Mouse (Mus musculus) v-Abl transformed pro-B cells (cell line): ENCODE results near the gene Vamp4.

Source experiments
- in situ Hi-C, 2 experiments: fragments of 400-800 bp; cut with MboI; formaldehyde crosslinking; loops; one replicate each; pipeline ENCODE4 v1.15.1; 2025; ENCODE audit not compliant: unreplicated experiment in 2 of 2

Vamp4 gene

DNA sequence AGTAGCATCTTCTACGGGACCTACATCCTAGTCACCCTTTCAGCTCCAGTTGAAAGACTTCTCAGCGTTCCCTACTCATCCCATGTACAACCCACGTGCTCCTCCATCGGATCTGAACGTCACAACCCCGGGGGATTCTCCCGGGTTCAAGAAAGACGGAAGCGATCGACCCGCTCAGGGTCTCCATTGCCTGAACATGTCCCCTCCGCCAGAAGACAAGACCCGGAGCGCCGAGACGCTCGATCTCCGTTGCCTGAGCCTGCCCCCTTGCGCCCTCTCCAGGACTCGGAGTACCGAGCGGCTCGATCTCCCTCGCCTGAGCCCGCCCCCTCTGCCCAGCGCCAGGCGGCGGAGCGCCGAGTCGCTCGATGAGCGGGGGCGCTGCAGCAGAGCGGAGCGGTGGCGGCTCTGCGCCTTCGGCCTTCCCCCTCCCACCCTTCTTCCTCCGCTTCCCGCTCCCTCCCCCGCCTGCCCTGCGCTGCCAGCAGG, at the start of gene Vamp4:
TSS of gene Vamp4 (plus strand) at position 256 of the 489 bp plus-strand sequence.
- in situ Hi-C loops: loop anchor here in 1 of 2 experiments (25.0 kb wide), 1 partner anchor 1367 kb away; the partner anchor contains the start of gene Scyl3

DNA sequence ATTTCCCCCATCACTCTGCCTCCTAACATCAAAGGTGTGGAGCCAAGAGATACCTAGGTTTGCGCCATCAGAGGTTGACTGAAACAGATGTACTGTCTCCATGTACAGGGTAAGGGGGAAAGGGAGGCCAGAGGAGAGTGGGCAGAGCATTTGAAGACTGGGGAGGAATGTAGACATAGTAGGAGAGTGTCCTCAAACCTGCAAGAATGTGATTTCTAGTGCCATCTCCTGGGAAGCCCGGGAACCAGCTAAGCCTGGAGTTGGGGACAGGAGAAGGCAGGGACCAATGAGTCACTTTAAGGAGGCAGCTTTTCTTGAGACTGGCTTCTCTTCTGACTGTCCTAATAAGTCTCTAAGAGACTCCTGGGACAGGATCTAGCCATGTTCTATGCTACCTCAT, 40.7 kb upstream of the Vamp4 start:
- in situ Hi-C loops: loop anchor here in 1 of 2 experiments (25.0 kb wide), 2 partner anchors 542 to 792 kb away; partner anchors contain the start of gene 4930558K02Rik

DNA sequence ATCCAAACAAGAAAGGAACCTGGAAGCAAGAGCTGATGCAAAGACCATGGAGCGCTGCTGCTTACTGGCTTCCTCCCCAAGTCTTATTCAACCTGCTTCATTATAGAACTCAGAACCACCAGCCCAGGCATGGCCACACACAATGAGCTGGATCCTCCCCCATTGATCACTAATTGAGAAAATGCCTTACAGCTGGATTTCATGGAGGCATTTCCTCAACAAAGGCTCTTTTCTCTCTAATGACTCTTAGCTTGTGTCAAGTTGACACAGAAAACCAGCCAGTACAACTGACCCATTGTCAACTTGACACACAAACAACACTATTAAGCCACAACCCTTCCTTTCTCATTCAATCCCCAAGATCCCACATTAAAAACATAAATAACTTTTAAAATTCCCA, 39.6 kb upstream of the Vamp4 start:
- in situ Hi-C loops: loop anchor here in 1 of 2 experiments (25.0 kb wide), 2 partner anchors 543 to 793 kb away; partner anchors contain the start of gene 4930558K02Rik

DNA sequence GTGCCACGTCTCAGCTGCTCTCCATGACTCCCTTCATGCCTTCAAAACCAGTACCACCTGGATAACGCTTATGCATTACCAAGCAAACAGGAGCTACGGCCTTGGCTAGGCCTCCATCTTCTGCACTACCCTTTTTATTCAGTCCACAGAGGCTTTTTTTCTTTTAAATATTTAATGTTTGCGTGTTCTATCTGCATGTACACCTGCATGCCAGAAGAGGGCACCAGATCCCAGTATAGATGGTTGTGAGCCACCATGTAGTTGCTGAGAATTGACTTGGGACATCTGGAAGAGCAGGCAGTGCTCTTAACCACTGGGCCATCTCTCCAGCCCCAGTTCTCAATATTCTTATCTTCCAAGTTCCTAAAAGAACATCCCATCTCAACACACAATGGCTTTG, 38.7 kb upstream of the Vamp4 start:
- in situ Hi-C loops: loop anchor here in 1 of 2 experiments (25.0 kb wide), 2 partner anchors 544 to 794 kb away; partner anchors contain the start of gene 4930558K02Rik

DNA sequence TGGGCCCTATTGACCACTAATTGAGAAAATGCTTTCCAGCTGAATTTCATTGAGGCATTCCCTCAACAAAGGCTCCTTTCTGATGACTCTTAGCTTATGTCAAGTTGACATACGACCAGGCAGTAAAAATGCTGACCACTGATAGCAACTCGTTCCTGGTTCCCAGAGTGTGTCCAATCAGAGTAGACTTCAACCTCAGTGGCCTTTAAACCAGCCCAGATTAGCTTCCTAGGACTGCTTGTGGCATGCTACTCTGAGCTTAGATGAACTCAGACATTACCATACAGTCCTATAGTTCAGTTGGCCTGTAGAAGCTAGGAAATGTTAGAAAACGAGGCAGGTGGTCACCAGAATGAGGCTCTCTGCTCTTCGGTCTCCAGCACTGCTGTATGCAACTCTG, 38.0 kb upstream of the Vamp4 start:
- in situ Hi-C loops: loop anchor here in 1 of 2 experiments (25.0 kb wide), 2 partner anchors 545 to 795 kb away; partner anchors contain the start of gene 4930558K02Rik

DNA sequence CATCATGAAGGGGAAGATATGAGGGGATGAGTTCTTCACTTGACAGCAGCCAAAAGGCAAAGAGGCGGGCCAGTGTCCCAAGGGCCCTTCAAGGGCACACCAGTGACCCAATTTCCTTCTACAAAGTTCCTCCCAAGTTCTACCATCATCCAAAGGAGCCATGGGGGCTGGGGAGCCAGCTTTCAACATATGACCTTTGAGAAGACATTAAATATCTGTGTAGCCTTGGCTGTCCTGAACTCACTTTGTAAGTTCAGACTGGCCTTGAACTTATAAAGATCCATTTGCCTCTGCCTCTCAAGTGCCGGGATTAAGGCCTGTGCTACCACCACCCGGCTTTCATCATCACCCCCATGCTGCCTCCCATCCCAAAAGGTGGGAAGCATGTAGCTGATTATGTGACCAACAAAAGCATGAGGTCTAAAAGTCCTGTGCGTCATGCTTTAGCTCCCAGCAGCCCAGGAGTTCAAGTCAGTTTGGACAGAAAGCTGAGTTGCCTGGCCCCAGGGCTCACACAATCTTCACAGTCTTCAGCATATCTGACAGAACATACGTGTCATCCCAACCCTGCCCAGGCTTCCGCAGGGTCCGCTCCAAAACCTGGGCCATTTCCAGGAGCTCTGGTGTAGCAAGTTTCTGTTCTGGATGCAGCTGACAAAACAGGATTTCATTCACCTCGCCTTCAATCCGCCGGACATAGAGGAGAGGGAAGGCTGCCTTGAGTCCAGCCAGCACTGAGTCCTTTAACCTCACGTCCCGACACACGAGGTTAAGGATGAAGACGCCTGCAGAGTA, 36.4 kb upstream of the Vamp4 start:
- in situ Hi-C loops: loop anchor here in 1 of 2 experiments (25.0 kb wide), 2 partner anchors 547 to 797 kb away; partner anchors contain the start of gene 4930558K02Rik

DNA sequence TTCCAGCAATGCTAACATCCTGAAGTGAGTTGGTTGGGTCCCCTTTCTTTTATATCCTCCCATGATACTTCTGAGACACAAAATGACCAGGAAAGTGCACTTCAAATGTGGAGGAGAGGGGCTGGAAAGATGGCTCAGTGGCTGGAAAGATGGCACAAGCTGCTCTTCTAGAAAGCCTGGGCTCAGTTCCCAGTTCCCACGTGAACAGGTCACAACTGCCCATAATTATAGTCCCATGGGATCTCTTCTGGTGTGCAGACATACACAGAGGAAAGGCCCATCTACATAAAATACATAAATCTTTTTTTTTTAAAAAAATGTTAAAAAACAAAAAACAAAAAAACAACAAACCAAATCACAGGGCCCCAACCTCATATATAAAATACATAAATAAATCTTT, 27.1 kb upstream of the Vamp4 start:
- in situ Hi-C loops: loop anchor here (10.0 to 25.0 kb wide), 4 partner anchors 556 to 1382 kb away; partner anchors contain the start of genes 4930558K02Rik (in 1 of the 2), Gorab (in 1 of the 2) and Scyl3 (in 1 of the 2)

DNA sequence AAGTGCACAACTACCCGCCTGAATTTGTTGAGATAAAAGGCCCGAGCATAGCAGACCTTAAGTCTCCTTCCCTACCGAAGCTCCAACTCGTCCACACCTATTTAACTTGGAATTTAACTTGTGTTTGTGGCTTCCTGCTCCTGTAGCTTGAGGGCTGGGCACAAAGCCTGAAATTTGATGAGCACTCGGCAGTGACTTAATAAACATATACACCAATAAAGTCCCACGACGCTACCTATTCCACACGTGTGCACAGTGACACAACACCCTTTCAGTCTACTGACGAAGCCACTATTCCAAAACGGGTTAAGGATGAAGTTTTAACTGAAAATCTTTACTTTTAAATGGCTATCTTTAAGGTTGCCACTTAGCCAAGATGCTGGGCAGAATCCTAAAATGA, 22.7 kb upstream of the Vamp4 start:
- in situ Hi-C loops: loop anchor here (10.0 to 25.0 kb wide), 4 partner anchors 560 to 1377 kb away; partner anchors contain the start of genes 4930558K02Rik (in 1 of the 2), Gorab (in 1 of the 2) and Scyl3 (in 1 of the 2)

DNA sequence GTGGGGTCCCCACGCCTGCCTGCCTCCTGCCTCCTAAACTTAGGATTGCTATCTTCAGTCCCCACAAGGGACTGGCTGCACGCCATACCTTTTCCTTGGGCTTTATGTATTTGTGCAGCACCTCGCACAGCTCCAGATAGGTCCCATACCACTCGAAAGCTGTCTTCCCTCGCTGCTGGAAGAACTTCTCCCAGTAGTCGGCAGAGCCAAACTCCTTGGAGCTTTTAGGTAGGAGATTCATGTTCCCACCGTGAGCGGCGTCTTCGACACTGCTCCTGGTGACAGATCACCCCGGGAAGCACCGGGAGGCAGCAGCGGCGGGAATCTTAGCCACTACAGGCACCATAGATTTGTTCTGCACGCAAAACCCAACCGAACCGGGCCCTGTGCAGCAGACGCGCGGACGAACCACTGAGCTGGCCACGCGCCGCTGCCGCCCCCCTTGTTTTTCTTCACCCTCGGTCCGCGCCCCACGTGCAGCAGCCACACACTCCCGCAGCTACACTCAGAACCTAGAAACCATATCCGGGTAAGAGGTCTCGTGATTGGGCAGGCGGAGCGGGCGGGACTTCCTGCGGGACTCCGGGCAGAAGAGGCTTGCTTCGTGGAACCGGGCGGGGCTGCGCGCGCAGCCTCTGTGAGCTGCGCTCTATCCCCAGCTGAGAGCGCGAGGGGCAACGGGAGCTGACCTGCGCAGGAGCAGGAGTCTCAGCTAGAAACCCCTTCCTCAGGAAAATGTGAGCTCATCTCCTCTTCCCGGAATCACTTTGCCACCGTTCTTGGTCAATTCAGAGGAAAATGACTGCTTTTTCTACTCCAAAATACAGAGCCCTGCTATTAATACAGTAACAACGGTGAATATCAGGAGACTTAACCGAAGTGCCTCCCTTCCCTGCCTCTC, 22.0 kb upstream of the Vamp4 start, which contains the start of gene Mettl13:
TSS of gene Mettl13 (minus strand) at position 536 of the 901 bp plus-strand sequence.
- in situ Hi-C loops: loop anchor here (10.0 to 25.0 kb wide), 4 partner anchors 561 to 1377 kb away; partner anchors contain the start of genes 4930558K02Rik (in 1 of the 2), Gorab (in 1 of the 2) and Scyl3 (in 1 of the 2)

DNA sequence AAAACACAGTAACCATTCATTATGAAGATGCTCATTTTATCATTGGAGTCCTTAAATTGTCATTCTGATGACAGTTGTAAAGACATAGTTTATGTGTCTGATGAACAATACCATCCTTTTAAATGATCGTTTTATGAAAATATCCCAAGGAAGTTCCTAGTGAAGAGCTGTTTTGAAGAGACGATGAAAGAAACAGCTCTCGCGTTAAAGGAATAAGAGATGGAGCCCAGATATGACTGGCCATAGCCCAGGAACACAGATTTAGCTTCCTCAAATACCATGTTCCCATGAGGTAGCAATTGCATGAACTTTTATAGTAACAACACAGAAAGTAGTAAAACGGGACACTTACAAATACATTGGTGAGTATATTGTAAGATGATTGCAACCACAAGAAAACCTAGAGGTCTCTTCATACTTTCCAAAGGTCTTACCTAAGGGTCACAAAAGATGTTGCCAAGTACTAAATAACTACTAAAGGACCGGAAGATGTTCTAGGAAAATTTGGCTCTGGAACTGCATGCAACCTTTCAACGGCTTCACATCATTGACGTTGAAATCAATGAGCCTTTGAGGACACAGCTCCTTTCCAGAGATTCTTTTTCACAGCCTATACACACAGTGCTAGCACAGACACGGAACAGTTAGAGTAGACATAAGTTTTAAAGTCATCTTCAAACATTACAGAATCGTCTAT, 21.2 kb upstream of the Vamp4 start:
- in situ Hi-C loops: loop anchor here (10.0 to 25.0 kb wide), 4 partner anchors 562 to 1376 kb away; partner anchors contain the start of genes 4930558K02Rik (in 1 of the 2), Gorab (in 1 of the 2) and Scyl3 (in 1 of the 2)

DNA sequence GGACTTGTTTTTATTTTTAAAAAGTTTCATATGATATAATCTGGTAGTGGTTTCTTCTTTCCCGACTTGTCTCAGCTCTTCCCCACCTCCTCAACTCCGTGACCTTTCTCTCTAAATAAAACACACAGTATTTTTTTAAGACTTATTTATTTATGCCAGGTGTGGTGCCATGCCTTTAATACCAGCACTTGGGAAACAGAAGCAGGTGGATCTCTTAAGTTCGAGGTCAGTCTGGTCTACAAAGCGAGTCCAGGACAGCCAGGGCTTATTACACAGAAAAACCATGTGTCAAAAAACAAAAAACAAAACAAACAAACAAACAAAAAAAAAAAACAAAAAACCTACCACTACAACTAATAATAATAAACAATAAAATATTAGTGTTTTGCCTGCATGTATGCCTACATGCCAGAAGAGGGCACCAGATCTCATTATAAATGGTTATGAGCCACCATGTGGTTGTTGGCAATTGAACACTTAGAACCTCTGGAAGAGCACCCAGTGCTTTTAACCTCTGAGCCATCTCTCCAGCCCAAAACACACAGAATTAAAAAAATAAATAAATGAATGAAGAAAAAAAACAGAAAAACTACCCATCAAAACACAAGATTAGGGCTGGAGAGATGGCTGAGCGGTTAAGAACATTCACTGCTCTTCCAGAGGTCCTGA, 20.6 kb upstream of the Vamp4 start:
- in situ Hi-C loops: loop anchor here (5.0 to 25.0 kb wide), 6 partner anchors 113 to 1388 kb away; partner anchors contain the start of genes Scyl3 (in 2 of the 2), 4930558K02Rik (in 1 of the 2) and Gorab (in 1 of the 2)

DNA sequence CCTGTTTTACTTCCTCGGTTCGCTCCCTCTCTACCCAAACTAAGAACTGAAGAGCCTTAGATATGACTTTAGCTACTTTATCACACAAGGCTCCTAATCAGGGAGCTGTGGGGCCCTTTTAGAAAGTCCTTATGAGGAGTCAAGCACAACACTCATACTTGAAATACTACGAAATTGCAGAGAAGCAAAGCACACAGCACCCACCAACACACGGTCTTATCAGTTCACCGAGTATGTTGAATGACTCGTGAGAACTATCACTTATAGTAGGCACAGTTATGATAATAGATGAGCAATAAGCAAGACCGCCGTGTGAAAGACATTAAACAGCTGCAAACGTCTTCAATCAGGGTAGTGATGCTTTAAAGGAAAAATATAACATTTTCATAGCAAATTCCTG, 17.4 kb upstream of the Vamp4 start:
- in situ Hi-C loops: loop anchor here (5.0 to 25.0 kb wide), 2 partner anchors 109 to 1384 kb away; partner anchors contain the start of gene Scyl3 (in 1 of the 2)

DNA sequence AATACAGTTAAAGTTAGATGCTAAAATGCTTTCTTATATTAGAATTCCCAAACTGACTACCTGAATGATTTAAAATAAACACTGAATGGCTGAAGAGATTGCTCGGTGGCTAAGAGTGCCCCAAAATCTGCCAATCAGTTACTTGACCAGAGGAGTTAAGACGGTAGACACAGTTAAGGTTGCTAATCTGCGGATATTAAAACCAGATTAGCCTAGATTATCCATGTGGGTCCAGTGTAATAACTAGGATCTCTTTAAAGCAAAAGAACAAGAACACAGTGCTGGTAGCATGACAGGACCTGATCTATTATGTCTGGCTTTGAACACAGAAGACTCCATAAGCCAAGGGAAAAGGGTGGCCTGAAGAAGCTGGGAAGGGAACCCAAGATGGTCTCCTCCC, 16.1 kb upstream of the Vamp4 start:
- in situ Hi-C loops: loop anchor here (5.0 to 25.0 kb wide), 2 partner anchors 108 to 1383 kb away; partner anchors contain the start of gene Scyl3 (in 1 of the 2)

DNA sequence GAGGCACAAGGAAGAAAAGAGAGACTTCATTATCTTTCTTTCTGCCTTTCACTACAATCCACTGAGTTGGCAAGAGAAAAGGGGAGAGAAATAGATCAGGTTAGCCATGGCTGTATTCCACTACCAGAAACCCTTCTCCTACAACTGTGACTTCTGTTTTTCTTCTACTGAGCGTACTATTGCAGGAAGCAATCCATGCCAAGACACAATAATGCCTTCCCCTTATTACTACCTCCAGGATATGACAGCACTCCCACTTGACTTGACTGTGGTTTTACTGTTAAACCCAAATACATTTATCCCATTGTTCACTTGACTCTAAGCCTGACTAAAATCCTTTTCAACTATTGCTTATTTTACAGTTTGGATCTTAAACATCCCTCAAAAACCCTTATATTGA, 7.1 kb upstream of the Vamp4 start:
- in situ Hi-C loops: loop anchor here in 1 of 2 experiments (10.0 to 25.0 kb wide), 2 partner anchors 588 to 1374 kb away; partner anchors contain the start of genes 4930558K02Rik and Scyl3

DNA sequence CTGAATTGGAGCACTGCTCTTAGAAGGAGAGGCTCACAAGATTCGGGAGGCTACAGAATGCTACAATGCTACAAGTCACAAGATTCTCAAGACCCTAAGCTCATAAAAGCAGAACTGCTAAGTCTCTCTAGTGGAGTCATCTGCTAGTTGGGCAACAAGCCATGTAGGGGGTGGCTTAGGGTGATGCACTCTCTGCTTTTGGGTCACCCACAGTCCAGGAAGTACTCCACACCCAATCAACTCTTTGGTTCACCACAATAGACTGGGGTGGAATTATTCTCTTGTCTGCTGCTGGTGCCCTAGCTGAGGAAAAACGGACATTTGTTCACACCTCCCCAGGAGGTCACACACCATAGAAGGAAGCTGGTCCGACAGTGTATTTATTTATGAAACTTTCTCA, 5.3 kb upstream of the Vamp4 start:
- in situ Hi-C loops: loop anchor here in 1 of 2 experiments (10.0 to 25.0 kb wide), 2 partner anchors 590 to 1372 kb away; partner anchors contain the start of genes 4930558K02Rik and Scyl3

DNA sequence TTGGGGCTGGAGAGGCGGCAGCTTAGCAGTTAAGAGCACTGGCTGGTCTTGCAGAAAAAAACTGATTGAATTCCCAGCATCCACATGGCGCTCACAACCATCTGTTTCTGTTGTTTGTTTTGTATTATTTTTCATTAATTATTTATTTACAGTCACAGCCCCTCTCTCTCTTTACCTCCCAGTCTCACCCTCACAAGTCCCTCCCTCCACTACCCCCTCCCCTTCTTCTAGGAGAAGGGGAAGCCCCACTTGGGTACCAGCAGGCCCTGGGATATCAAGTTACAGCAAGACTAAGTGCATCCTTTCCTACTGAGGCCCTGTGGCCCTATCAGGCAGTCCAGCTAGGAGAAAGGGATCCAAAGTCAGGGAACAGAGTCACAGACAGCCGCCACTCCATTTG, 3.0 kb upstream of the Vamp4 start:
- in situ Hi-C loops: loop anchor here in 1 of 2 experiments (10.0 to 25.0 kb wide), 2 partner anchors 593 to 1370 kb away; partner anchors contain the start of genes 4930558K02Rik and Scyl3

DNA sequence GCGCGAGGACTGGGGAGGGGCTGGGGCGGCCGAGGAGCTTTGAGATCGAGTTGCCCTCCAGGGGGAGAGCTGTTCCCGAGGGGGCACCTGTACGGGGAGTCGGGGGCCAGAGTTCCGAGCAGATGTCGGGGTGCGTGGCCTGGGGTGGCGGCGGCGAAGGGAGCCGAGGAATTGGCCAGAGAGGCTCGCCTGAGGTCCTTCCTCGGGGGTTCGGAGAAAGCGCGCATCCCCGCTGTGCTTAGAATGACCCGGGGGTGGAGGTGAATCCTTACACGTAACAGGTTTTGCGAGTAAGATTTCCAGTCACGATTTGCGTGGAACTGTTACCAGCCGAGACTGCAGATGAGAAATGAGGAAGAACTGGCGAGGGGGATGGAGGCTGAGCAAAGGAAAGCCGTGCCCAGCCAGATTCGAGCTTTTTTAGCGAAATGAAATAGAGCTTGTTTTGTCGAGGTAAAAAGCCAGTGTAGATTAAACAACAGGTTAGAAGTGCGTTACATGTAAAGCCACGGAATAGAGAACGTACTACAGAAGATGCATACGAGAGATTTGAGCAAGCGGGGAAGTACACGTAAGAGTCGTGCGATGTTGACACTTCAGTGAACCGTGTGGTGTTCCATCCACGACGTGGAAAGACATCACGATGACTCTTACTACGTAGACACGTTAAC, 751 bp downstream of the Vamp4 start:
- in situ Hi-C loops: loop anchor here in 1 of 2 experiments (25.0 kb wide), 1 partner anchor 1366 kb away; the partner anchor contains the start of gene Scyl3
